Mouse (Mus musculus) heart, embryonic 16.5 days (tissue): Measurements from ENCODE around the gene Tank. TPM values are rescaled to one million over a fixed set of nuclear protein-coding genes. Genes with fewer than 3 reads are reported as not detected.

Experiments
- ATAC-seq: fragments of 200-750 bp; cut with Nextera tagmentation; replicated peaks from 2 replicates; pipeline ENCODE4 v1.8.0; 2017; ENCODE audit warnings: moderate number of reproducible peaks; ENCODE audit not compliant: insufficient read depth, low FRiP score; ENCODE audit errors: extremely low read depth
- H3K27ac ChIP-seq: fragments of 300-500 bp; sonication (generic); 2 replicates; pipeline ENCODE4 v1.5.1; 2014; ENCODE audit warnings: mild to moderate bottlenecking, low read length, control low read depth, moderate library complexity
- H3K27me3 ChIP-seq: fragments of 300-500 bp; sonication (generic); 2 replicates; pipeline ENCODE4 v1.6.1; 2014; ENCODE audit warnings: low read length, mixed read lengths; ENCODE audit not compliant: control insufficient read depth, insufficient read depth
- H3K36me3 ChIP-seq: fragments of 300-500 bp; sonication (generic); 2 replicates; pipeline ENCODE4 v1.6.1; 2014; ENCODE audit not compliant: control insufficient read depth, insufficient read depth
- H3K4me1 ChIP-seq: fragments of 300-500 bp; sonication (generic); 2 replicates; pipeline ENCODE4 v1.6.1; 2014; ENCODE audit warnings: low read length, mixed read lengths; ENCODE audit not compliant: control insufficient read depth, insufficient read depth
- H3K4me2 ChIP-seq: fragments of 300-500 bp; sonication (generic); 2 replicates; pipeline ENCODE4 v1.6.1; 2014; ENCODE audit warnings: low read depth, mild to moderate bottlenecking, control low read depth, low read length
- H3K4me3 ChIP-seq: fragments of 300-500 bp; sonication (generic); 2 replicates; pipeline ENCODE4 v1.5.1; 2014; ENCODE audit warnings: mild to moderate bottlenecking, control low read depth, low read length
- H3K9ac ChIP-seq: fragments of 300-500 bp; sonication (generic); 2 replicates; pipeline ENCODE4 v1.6.1; 2014; ENCODE audit warnings: low read length, control low read depth
- H3K9me3 ChIP-seq: fragments of 300-500 bp; sonication (generic); replicated peaks from 2 replicates; pipeline ENCODE4 v1.6.1; 2016; ENCODE audit warnings: low read length; ENCODE audit not compliant: control insufficient read depth
- WGBS: fragments of 180-500 bp; shearing (Covaris S2); extraction: QIAGEN DNeasy Blood & Tissue Kit; methylation state at CpG from one replicate; pipeline ENCODE4 v1.1.7; 2014; 5-methylcytosine and 5-hydroxymethylcytosine counted together
- polyA plus RNA-seq: library from polyadenylated mRNA; unstranded; fragments of >200 nt; fragmentation: Nextera tagmentation; extraction: Ambion mirVana; gene quantifications from 2 replicates; pipeline ENCODE4 v1.2.1, GENCODE M21; 2015

The Tank gene
- 22.1 and 29.0 TPM in 2 replicates for polyA plus RNA-seq

DNA sequence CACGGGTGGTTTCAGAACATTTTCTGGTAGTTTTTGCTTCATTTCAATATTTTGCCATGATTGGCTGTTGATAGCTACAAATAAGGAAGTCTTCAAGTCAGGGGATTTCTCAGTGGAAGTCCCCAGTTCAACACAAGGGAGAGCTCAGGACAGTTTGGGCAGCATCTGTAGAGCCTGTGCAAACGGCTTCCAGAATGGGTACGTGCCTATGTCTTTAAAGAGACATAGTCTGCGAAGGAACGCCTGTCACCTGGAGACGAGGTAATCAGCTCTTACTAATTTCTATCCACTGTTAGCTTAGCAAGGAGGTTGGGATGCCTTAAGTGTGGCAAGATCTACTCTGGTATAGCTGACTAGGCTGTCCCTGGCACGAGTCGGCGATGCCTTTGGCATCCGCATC, at the start of gene Tank:
Tank (plus strand) TSS at position 153 of the 400 bp plus-strand sequence.
- Histone ChIP-seq H3K4me3 (no peak within 1 kb of the TSS), H3K4me2 (no peak within 1 kb of the TSS), H3K27ac (no peak within 1 kb of the TSS), H3K9ac (no peak within 1 kb of the TSS), H3K4me1 (no peaks in the 10 kb centered on the region), H3K9me3 (no peaks in the 10 kb centered on the region), H3K27me3 (no peaks in the 10 kb centered on the region), H3K36me3 (no peaks in the 10 kb centered on the region)
- no peak for ATAC-seq
- 81% methylated on average over 10 of the region's 10 CpGs for WGBS

DNA sequence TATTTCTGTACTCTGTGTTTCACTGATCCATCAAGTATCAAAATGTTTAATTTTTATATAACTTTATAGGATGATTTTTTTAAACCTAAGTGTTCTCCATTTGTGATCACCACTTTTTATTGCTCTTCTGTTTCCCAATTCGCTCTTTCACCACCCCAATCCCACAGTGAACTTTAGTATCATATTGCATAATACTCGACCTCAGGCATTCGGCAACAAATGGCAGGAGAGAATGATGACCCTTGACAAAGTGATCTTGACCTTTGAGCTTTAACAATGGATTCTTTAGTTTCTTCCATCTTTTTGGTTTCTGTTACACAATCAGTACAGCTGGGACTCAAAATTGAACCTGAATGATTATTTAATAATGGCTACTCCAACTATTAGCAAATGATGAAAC, 46.1 kb upstream of the Tank start:
- no peaks in the 10 kb centered on the region for H3K9me3 ChIP-seq
- no peaks in the 10 kb centered on the region for H3K27me3 ChIP-seq
- no peak overlapping the region for H3K27ac ChIP-seq
- H3K36me3 ChIP-seq, result no peaks in the 10 kb centered on the region
- no peak for ATAC-seq
- H3K4me3 ChIP-seq, result no peak overlapping the region
- no peak overlapping the region for H3K9ac ChIP-seq
- no peaks in the 10 kb centered on the region for H3K4me1 ChIP-seq
- no peak overlapping the region for H3K4me2 ChIP-seq
- WGBS, result 74% methylated on average over 3 of the region's 3 CpGs

DNA sequence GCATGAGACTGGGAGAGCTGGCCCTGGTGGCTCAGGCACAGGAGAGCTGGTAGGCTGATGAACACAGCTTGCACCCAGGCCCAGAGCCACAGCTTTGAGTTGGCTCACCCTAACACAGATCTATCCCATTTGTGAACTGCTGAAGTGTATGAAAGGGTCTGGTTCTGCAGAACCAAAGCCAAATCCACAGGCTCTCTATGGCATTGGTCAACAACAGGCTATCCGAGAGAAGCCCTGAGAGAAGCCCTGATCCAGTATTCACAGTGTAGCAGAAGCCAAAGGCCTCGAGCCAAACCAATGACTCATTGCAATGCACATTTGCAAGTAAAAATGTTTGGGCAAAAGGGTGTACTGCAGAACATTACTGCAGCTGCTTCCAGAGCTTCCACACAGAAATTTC, 45.3 kb upstream of the Tank start:
- ATAC-seq, result no peak
- H3K4me3 ChIP-seq, result no peak overlapping the region
- no peaks in the 10 kb centered on the region for H3K4me1 ChIP-seq
- WGBS, result 47% methylated on average over 2 of the region's 2 CpGs
- no peaks in the 10 kb centered on the region for H3K9me3 ChIP-seq
- H3K27me3 ChIP-seq, result no peaks in the 10 kb centered on the region
- H3K36me3 ChIP-seq, result no peaks in the 10 kb centered on the region
- H3K4me2 ChIP-seq, result no peak overlapping the region
- H3K27ac ChIP-seq, result no peak overlapping the region
- H3K9ac ChIP-seq, result no peak overlapping the region

GRCm38 (mm10) chr2:61536901-61537300, 41.5 kb upstream of the Tank start:
- Histone ChIP-seq H3K9ac (no peak overlapping the region), H3K4me2 (no peak overlapping the region), H3K27me3 (no peaks in the 10 kb centered on the region), H3K27ac (no peak overlapping the region), H3K9me3 (no peaks in the 10 kb centered on the region), H3K4me1 (no peaks in the 10 kb centered on the region), H3K4me3 (no peak overlapping the region), H3K36me3 (no peaks in the 10 kb centered on the region)
- 76% methylated on average over 2 of the region's 2 CpGs for WGBS
- no peak for ATAC-seq

DNA sequence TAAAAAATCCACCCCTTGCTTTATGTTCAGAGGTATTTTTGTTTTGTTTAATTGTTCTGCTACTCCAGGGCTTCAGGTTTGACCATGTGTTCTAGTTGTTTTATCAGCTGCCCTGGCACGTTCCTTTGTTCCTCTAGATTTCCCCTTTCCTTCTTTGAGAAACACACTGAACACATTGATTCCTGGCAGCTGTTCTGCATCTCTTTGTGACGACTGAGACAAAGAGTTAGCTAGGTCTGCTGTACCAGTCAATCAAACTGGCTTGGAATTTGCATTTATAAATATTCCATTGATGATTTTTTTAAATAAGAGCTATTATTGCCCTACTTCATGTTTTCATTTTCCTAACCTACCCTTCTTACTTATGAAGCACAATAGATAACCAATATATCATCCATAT, 39.0 kb upstream of the Tank start:
- ATAC-seq, result no peak
- no peak overlapping the region for H3K4me2 ChIP-seq
- WGBS, result 11% methylated on average over 2 of the region's 2 CpGs
- no peaks in the 10 kb centered on the region for H3K4me1 ChIP-seq
- no peaks in the 10 kb centered on the region for H3K27me3 ChIP-seq
- H3K27ac ChIP-seq, result no peak overlapping the region
- no peaks in the 10 kb centered on the region for H3K9me3 ChIP-seq
- H3K4me3 ChIP-seq, result no peak overlapping the region
- no peaks in the 10 kb centered on the region for H3K36me3 ChIP-seq
- no peak overlapping the region for H3K9ac ChIP-seq

GRCm38 (mm10) chr2:61542426-61542825, 36.0 kb upstream of the Tank start:
- Histone ChIP-seq H3K4me3 (no peak overlapping the region), H3K36me3 (no peaks in the 10 kb centered on the region), H3K9me3 (no peaks in the 10 kb centered on the region), H3K4me2 (no peak overlapping the region), H3K27ac (no peak overlapping the region), H3K9ac (no peak overlapping the region), H3K4me1 (no peaks in the 10 kb centered on the region), H3K27me3 (no peaks in the 10 kb centered on the region)
- WGBS, result 77% methylated on average over 2 of the region's 2 CpGs
- ATAC-seq, result no peak

GRCm38 (mm10) chr2:61545666-61546065, 32.7 kb upstream of the Tank start:
- no peak overlapping the region for H3K9ac ChIP-seq
- H3K27me3 ChIP-seq, result no peaks in the 10 kb centered on the region

GRCm38 (mm10) chr2:61548021-61548420, 30.4 kb upstream of the Tank start:
- H3K27me3 ChIP-seq, result no peaks in the 10 kb centered on the region
- 57% methylated on average over 2 of the region's 2 CpGs for WGBS

More at GRCm38 (mm10) chr2:61545666-61546065, 32.7 kb upstream of the Tank start:
- H3K4me3 ChIP-seq, result no peak overlapping the region
- no peak overlapping the region for H3K4me2 ChIP-seq
- no peaks in the 10 kb centered on the region for H3K4me1 ChIP-seq
- no peaks in the 10 kb centered on the region for H3K9me3 ChIP-seq
- H3K27ac ChIP-seq, result no peak overlapping the region
- no peak for ATAC-seq
- H3K36me3 ChIP-seq, result no peaks in the 10 kb centered on the region
- WGBS, result 75% methylated on average over 3 of the region's 3 CpGs

DNA sequence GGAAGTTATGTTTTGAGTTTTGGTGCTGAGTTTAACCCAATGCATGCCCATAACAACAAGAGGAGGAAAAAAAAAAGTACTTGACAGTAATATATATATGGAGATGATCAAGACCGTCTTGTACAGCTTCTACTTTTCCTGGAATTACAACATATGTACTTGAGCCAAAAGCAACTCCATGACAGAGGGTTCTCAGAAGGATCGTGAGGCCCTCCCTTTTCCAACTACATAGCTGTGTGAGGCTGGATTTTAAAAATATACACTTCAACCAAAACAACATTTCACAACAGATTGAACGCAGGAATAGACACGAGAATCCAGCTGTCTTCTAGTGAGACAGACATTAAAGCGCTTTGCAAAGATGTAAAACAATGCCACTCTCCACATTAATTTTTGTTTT, 26.7 kb upstream of the Tank start:
- ATAC-seq, result no peak
- Histone ChIP-seq H3K9me3 (no peaks in the 10 kb centered on the region), H3K4me1 (no peaks in the 10 kb centered on the region), H3K4me3 (no peak overlapping the region), H3K4me2 (no peak overlapping the region), H3K27me3 (no peaks in the 10 kb centered on the region), H3K27ac (no peak overlapping the region), H3K36me3 (no peaks in the 10 kb centered on the region), H3K9ac (no peak overlapping the region)
- 73% methylated on average over 5 of the region's 5 CpGs for WGBS

More at GRCm38 (mm10) chr2:61548021-61548420, 30.4 kb upstream of the Tank start:
- Histone ChIP-seq H3K9me3 (no peaks in the 10 kb centered on the region), H3K4me2 (no peak overlapping the region), H3K36me3 (no peaks in the 10 kb centered on the region), H3K9ac (no peak overlapping the region), H3K4me3 (no peak overlapping the region), H3K4me1 (no peaks in the 10 kb centered on the region), H3K27ac (no peak overlapping the region)
- no peak for ATAC-seq

DNA sequence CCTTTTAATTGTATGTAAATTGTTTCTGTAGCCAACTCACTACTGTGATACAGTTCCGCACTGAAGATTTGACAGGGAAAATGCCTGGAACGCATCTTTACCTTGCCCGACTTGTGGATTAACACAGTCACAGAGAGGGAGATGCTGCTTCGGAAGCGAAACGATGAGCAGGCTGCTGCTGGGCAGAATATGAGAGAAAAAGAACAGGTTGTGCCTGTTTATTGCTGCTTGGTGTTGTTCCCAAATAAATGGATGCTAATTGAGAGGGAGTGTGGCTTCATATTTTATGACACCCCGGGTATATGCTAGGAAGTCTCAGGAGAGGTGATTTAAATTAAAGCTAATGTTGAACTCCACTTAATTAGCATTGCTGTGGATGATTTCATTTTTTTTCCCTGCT, 23.0 kb upstream of the Tank start:
- WGBS, result 82% methylated on average over 7 of the region's 7 CpGs
- no peak overlapping the region for H3K27ac ChIP-seq
- H3K9me3 ChIP-seq, result no peaks in the 10 kb centered on the region
- no peaks in the 10 kb centered on the region for H3K4me1 ChIP-seq
- H3K36me3 ChIP-seq, result no peaks in the 10 kb centered on the region
- H3K4me2 ChIP-seq, result no peak overlapping the region
- no peak overlapping the region for H3K4me3 ChIP-seq
- H3K27me3 ChIP-seq, result no peaks in the 10 kb centered on the region
- ATAC-seq, result no peak
- H3K9ac ChIP-seq, result no peak overlapping the region
